Mouse (Mus musculus) lung, postnatal 0 days (tissue): ENCODE data around the gene Lkaaear1. TPM values are rescaled to one million over a fixed set of nuclear protein-coding genes. Genes with fewer than 3 reads are reported as not detected.

Experiments
- ATAC-seq: fragments of 200-750 bp; cut with Nextera tagmentation; 2 replicates; pipeline ENCODE4 v1.8.0; 2017; ENCODE audit warnings: moderate library complexity
- DNase-seq: peaks from one replicate; pipeline ENCODE4 v3.0.0-alpha.2; 2016; ENCODE audit warnings: low spot score
- H3K27ac ChIP-seq: fragments of 300-500 bp; sonication (generic); 2 replicates; pipeline ENCODE4 v1.5.1; 2014; ENCODE audit warnings: antibody characterized with exemption, mild to moderate bottlenecking, low read length, mixed read lengths
- H3K27me3 ChIP-seq: fragments of 300-500 bp; sonication (generic); replicated peaks from 2 replicates; pipeline ENCODE4 v1.6.1; 2014; ENCODE audit warnings: low read length, mixed read lengths; ENCODE audit not compliant: insufficient read depth
- H3K36me3 ChIP-seq: fragments of 300-500 bp; sonication (generic); 2 replicates; pipeline ENCODE4 v1.6.1; 2014; ENCODE audit warnings: low read length, mixed read lengths; ENCODE audit not compliant: insufficient read depth
- H3K4me1 ChIP-seq: fragments of 300-500 bp; sonication (generic); 2 replicates; pipeline ENCODE4 v1.6.1; 2014; ENCODE audit warnings: antibody characterized with exemption, low read depth, low read length, mixed read lengths; ENCODE audit not compliant: insufficient read depth
- H3K4me2 ChIP-seq: fragments of 300-500 bp; sonication (generic); replicated peaks from 2 replicates; pipeline ENCODE4 v1.6.1; 2014; ENCODE audit warnings: low read depth, mild to moderate bottlenecking, low read length, moderate library complexity, mixed read lengths
- H3K4me3 ChIP-seq: fragments of 300-500 bp; sonication (generic); 2 replicates; pipeline ENCODE4 v1.5.1; 2014; ENCODE audit warnings: low read depth, low read length
- H3K9ac ChIP-seq: fragments of 300-500 bp; sonication (generic); replicated peaks from 2 replicates; pipeline ENCODE4 v1.6.1; 2014; ENCODE audit warnings: low read depth, mild to moderate bottlenecking
- H3K9me3 ChIP-seq: fragments of 300-500 bp; sonication (generic); 2 replicates; pipeline ENCODE4 v1.6.1; 2016; ENCODE audit warnings: low read length, mixed read lengths
- CTCF ChIP-seq: IDR thresholded peaks from 2 replicates; pipeline ENCODE4 v1.5.1; 2016; ENCODE audit warnings: antibody characterized with exemption, mild to moderate bottlenecking
- EP300 ChIP-seq: IDR thresholded peaks from 2 replicates; pipeline ENCODE4 v1.6.1; 2016; ENCODE audit warnings: antibody characterized with exemption, mild to moderate bottlenecking, control low read depth
- WGBS: fragments of 180-500 bp; shearing (Covaris S2); extraction: QIAGEN DNeasy Blood & Tissue Kit; methylation state at CpG from one replicate; pipeline ENCODE4 v1.1.7; 2014; 5-methylcytosine and 5-hydroxymethylcytosine counted together
- polyA plus RNA-seq: library from polyadenylated mRNA; unstranded; fragments of >200 nt; fragmentation: Nextera tagmentation; extraction: Ambion mirVana; gene quantifications from 2 replicates; pipeline ENCODE4 v1.2.1, GENCODE M21; 2015

Gene Lkaaear1
- polyA plus RNA-seq, 1 experiment from 2014 or later: not detected

DNA sequence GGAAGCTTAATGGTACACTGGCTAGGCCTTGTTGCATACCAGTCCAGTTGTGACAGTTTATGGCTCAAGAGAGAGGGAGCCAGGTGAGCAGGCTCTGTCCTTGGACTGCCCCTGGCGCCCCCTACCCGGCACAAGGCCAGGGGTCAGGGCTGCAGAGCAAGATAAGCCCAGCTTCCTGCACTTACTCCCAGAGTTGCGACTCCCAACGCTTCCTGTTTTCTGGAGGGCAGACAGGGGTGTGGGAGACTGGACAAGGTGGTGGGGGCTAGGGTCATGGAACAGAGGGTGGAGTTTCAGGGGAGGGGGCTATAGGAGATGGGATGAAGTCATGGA is 35.0 kb downstream of the Lkaaear1 start:
- ATAC-seq (peak; percentile 78), DNase-seq (peak; percentile 61)
- Histone ChIP-seq H3K4me1 (no peaks in the 10 kb centered on the region; the same call in 1 of the 2 replicates), H3K4me2 (no peak overlapping the region), H3K27ac (peak overlapping the region; percentile 82), H3K36me3 (no peaks in the 10 kb centered on the region), H3K4me3 (no peak overlapping the region), H3K27me3 (no peaks in the 10 kb centered on the region), H3K9me3 (no peaks in the 10 kb centered on the region), H3K9ac (no peak overlapping the region)
- TF ChIP-seq EP300: peak; percentile 88
- peak; percentile 31 for TF ChIP-seq CTCF
- 5% methylated on average over 4 of the region's 4 CpGs for WGBS

DNA sequence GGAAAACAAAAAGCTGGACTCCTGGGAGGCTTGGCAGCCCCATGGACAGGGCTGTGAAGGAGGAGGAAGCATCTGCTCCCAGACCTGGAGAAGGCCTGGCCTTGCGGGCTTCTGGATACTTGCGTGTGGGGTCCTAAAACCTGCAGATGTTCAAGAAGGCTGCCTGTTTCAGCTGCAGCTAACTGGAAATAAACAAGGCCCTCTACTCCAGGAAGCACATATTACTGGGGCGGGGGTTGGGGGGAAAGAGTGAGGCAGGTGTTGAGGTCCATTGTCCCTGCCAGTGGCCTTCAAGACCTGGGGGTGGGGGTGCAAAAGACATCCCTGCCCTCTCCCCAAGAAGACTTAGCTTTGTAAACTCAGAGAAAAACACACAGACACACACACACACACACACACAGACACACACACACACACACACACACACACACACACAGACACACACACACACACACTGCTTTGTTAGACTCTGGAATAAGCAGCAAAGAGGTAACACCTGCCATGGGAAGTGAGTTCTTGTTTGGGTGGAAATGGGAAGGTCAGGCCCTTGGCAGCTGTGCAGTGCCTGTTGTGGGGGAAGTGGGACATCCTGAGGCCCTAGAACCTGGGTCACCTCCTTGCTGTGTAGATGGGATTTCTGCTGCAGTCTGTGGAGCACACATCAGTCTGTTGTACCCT is 35.5 kb downstream of the Lkaaear1 start:
- Histone ChIP-seq H3K4me1 (no peaks in the 10 kb centered on the region; the same call in 1 of the 2 replicates), H3K9ac (no peak overlapping the region), H3K4me3 (no peak overlapping the region), H3K9me3 (no peaks in the 10 kb centered on the region), H3K36me3 (no peaks in the 10 kb centered on the region), H3K4me2 (no peak overlapping the region), H3K27me3 (no peaks in the 10 kb centered on the region), H3K27ac (peak overlapping the region; percentile 82)
- DNase-seq (no peak), ATAC-seq (peak; percentile 29)
- TF ChIP-seq CTCF (no peak), EP300 (no peak)
- WGBS: 64% methylated on average over 3 of the region's 3 CpGs

DNA sequence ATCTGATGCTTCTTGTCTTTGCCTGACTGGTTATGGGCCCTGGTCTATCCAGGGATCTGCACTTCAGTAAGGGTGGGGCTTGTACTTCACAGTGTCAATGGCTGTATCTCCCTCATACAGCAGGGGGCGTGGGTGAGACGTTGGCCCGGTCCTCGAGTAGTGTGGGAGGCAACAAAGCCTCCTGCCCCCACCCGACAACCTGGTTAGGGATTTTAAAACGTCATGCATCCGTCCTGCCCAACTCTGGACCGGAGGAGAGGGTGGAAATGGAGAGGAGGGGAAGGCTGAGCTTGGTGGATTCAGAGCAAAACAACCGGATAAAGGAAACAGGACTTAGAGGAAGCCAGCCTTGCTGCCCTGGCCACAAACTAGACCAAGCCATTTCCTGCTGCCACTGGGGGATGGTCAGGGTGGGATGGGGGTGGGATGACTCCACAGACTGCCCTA is 38.6 kb downstream of the Lkaaear1 start:
- Histone ChIP-seq H3K9ac (no peak overlapping the region), H3K27ac (peak overlapping the region; percentile 57; the same call in 1 of the 2 replicates), H3K36me3 (peaks cover 19% of the 10 kb centered on the region; the same call in 1 of the 2 replicates), H3K4me2 (no peak overlapping the region), H3K4me3 (no peak overlapping the region), H3K9me3 (no peaks in the 10 kb centered on the region), H3K4me1 (no peaks in the 10 kb centered on the region; the same call in 1 of the 2 replicates), H3K27me3 (no peaks in the 10 kb centered on the region)
- ATAC-seq (peak; percentile 84), DNase-seq (peak; percentile 87)
- peak; percentile 86 for TF ChIP-seq EP300
- peak; percentile 86 for TF ChIP-seq CTCF
- WGBS: 8% methylated on average over 9 of the region's 9 CpGs

DNA sequence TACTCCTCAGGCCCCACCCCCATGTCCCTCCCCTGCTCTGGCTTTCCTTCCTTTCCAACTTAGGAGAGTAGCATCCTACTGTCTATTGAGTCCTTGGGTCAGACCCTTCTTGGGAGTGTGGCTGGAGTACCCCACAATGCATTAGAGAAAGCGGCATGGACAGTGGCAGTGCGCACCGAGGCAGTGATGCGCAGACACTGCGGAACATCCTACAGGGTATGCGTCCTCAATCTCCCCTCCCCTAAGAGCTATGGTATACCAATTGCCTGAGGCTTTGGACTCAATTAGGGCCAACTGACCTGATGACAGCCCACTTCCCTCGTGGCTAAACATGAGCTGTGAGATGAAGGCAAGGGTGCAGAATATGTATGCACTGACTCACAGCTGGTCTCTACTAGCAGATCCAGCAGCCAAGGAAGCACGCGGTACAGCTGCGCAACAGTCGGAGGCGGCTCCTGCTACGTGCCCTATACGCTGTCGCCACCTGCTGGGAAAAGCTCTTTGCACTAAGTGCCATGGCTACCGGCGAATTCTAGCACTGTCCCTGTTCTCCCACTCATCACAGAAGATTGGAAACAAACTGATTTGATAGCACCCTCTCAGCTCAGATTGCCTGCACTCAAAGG is 39.2 kb downstream of the Lkaaear1 start:
- no peak overlapping the region for H3K9ac ChIP-seq
- H3K27ac ChIP-seq: no peak overlapping the region
- DNase-seq (peak; percentile 74), ATAC-seq (peak; percentile 52)
- no peak overlapping the region for H3K4me3 ChIP-seq
- H3K27me3 ChIP-seq: no peaks in the 10 kb centered on the region
- TF ChIP-seq CTCF: no peak; the same call in 1 of the 2 replicates
- TF ChIP-seq EP300: no peak
- H3K4me2 ChIP-seq: no peak overlapping the region
- 34% methylated on average over 17 of the region's 17 CpGs for WGBS
- H3K9me3 ChIP-seq: no peaks in the 10 kb centered on the region
- H3K4me1 ChIP-seq: no peaks in the 10 kb centered on the region; the same call in 1 of the 2 replicates
- H3K36me3 ChIP-seq: peaks cover 22% of the 10 kb centered on the region; the same call in 1 of the 2 replicates

DNA sequence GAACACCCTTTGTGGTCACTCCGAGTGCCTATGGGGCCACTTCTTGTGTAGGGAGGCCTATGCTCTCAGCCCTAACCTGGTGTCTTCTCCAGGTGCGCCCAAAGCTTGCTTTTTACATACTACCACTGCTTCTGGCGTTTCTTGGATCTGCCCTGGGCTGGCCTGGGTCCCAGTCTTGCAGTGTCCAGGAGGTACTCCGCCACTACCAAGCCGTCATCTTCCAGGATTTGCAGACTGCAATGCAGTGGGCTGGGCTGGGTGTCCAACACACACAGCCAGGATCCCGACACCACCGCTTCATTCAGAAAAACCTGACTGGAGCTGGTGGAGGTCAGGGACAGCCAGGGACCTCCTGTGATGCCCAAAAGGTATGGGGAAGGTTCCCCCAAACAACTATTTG is 39.7 kb downstream of the Lkaaear1 start:
- no peak overlapping the region for H3K4me2 ChIP-seq
- H3K9me3 ChIP-seq: no peaks in the 10 kb centered on the region
- H3K9ac ChIP-seq: no peak overlapping the region
- TF ChIP-seq EP300: no peak
- no peak for TF ChIP-seq CTCF
- H3K36me3 ChIP-seq: peaks cover 22% of the 10 kb centered on the region; the same call in 1 of the 2 replicates
- no peaks in the 10 kb centered on the region for H3K27me3 ChIP-seq
- WGBS: 89% methylated on average over 7 of the region's 7 CpGs
- H3K4me1 ChIP-seq: no peaks in the 10 kb centered on the region; the same call in 1 of the 2 replicates
- DNase-seq (no peak), ATAC-seq (no peak)
- H3K27ac ChIP-seq: no peak overlapping the region
- no peak overlapping the region for H3K4me3 ChIP-seq

DNA sequence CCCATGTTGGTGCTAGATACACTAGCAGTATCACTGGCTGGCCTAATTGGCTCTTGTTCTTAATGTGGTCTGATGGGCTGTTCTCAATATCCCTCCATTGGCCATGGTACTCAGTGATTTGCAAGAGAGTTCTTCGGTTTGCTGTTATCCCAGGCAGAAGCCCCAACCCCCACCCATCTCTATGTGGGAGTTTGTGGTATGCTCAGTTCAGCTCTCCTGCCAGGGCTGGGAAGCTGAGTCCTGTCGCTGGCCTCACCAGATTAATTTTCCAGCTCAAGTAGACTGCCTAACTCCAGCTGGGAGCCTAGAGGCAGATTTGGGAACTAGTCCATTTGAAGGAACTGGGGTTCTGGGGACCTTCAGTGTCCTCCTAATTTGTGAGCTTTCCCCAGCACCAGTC is 40.8 kb downstream of the Lkaaear1 start:
- Histone ChIP-seq H3K27ac (no peak overlapping the region), H3K4me2 (no peak overlapping the region), H3K4me1 (no peaks in the 10 kb centered on the region; the same call in 1 of the 2 replicates), H3K9me3 (no peaks in the 10 kb centered on the region), H3K36me3 (peaks cover 29% of the 10 kb centered on the region; the same call in 1 of the 2 replicates), H3K27me3 (no peaks in the 10 kb centered on the region), H3K9ac (no peak overlapping the region), H3K4me3 (no peak overlapping the region)
- WGBS: 78% methylated on average over 2 of the region's 2 CpGs
- ATAC-seq (no peak), DNase-seq (no peak)
- TF ChIP-seq CTCF (no peak), EP300 (no peak)
